Mouse (Mus musculus) ES-Bruce4 (cell line): ENCODE measurements around the gene Ptges3. TPM values are rescaled to one million over a fixed set of nuclear protein-coding genes. Genes with fewer than 3 reads are reported as not detected.

Source experiments
- H3K27ac ChIP-seq: 2 replicates; pipeline ENCODE4 v1.5.1; 2012; ENCODE audit warnings: low read length, inconsistent platforms; ENCODE audit not compliant: insufficient read depth
- H3K27me3 ChIP-seq: 2 replicates; pipeline ENCODE4 v1.6.1; 2012; ENCODE audit warnings: mild to moderate bottlenecking, low read length, inconsistent platforms; ENCODE audit not compliant: control insufficient read depth, poor library complexity, insufficient read depth, severe bottlenecking
- H3K36me3 ChIP-seq: 2 replicates; pipeline ENCODE4 v1.6.1; 2012; ENCODE audit warnings: inconsistent platforms, mild to moderate bottlenecking, low read length, moderate library complexity; ENCODE audit not compliant: control insufficient read depth, poor library complexity, insufficient read depth, severe bottlenecking
- H3K4me1 ChIP-seq: one replicate; pipeline ENCODE4 v1.8.1; 2011; ENCODE audit warnings: low read length; ENCODE audit not compliant: control insufficient read depth, insufficient read depth
- H3K4me3 ChIP-seq: 2 replicates; pipeline ENCODE4 v1.5.1; 2011; ENCODE audit warnings: low read depth, mild to moderate bottlenecking, low read length
- H3K9ac ChIP-seq: 2 replicates; pipeline ENCODE4 v1.6.1; 2012; ENCODE audit warnings: low read depth, mild to moderate bottlenecking, inconsistent platforms; ENCODE audit not compliant: poor library complexity, severe bottlenecking
- H3K9me3 ChIP-seq: replicated peaks from 2 replicates; pipeline ENCODE4 v1.6.1; 2012; ENCODE audit warnings: mild to moderate bottlenecking, low read length, inconsistent platforms; ENCODE audit not compliant: control insufficient read depth, poor library complexity, insufficient read depth, severe bottlenecking
- CTCF ChIP-seq: IDR thresholded peaks from one replicate; pipeline ENCODE4 v1.8.1; 2011; ENCODE audit warnings: low read depth, low read length
- EP300 ChIP-seq: IDR thresholded peaks from 2 replicates; pipeline ENCODE4 v1.6.1; 2011; ENCODE audit warnings: low read depth, low read length; ENCODE audit not compliant: insufficient read depth
- POLR2A ChIP-seq: IDR thresholded peaks from one replicate; pipeline ENCODE4 v1.8.1; 2011; ENCODE audit warnings: low read length; ENCODE audit not compliant: insufficient read depth
- polyA plus RNA-seq: library from polyadenylated mRNA; stranded (reverse); fragments of >200 nt; gene quantifications from 2 replicates; pipeline ENCODE4 v1.2.4, GENCODE M21; 2011; ENCODE audit warnings: low read depth; ENCODE audit not compliant: missing spikeins, insufficient read depth, insufficient read length

The Ptges3 gene
- polyA plus RNA-seq, 1 experiment = 788 TPM

- Histone ChIP-seq H3K9ac (no peak overlapping the region), H3K27ac (no peak overlapping the region), H3K27me3 (no peaks in the 10 kb centered on the region), H3K4me1 (no peaks in the 10 kb centered on the region), H3K36me3 (peaks cover 32% of the 10 kb centered on the region), H3K9me3 (no peaks in the 10 kb centered on the region), H3K4me3 (no peak overlapping the region)
- TF ChIP-seq CTCF = no peak
- no peak for TF ChIP-seq EP300
- no peak for TF ChIP-seq POLR2A
Observed at GRCm38 (mm10) chr10:128030860-128031259, 27.9 kb upstream of the Ptges3 start.

GRCm38 (mm10) chr10:128036746-128037425, 21.9 kb upstream of the Ptges3 start:
- H3K27me3 ChIP-seq = no peaks in the 10 kb centered on the region
- peaks cover 46% of the 10 kb centered on the region for H3K36me3 ChIP-seq
- H3K9ac ChIP-seq = peak overlapping the region; percentile 99
- no peaks in the 10 kb centered on the region for H3K9me3 ChIP-seq
- TF ChIP-seq EP300 (no peak), POLR2A (no peak), CTCF (no peak)
- peak overlapping the region; percentile 99 for H3K4me3 ChIP-seq
- H3K27ac ChIP-seq = no peak overlapping the region
- peaks cover 10% of the 10 kb centered on the region for H3K4me1 ChIP-seq

GRCm38 (mm10) chr10:128037921-128038320, 20.8 kb upstream of the Ptges3 start:
- Histone ChIP-seq H3K36me3 (peaks cover 56% of the 10 kb centered on the region), H3K9ac (peak overlapping the region; percentile 65), H3K27me3 (no peaks in the 10 kb centered on the region), H3K27ac (no peak overlapping the region), H3K4me1 (peaks cover 10% of the 10 kb centered on the region), H3K9me3 (no peaks in the 10 kb centered on the region), H3K4me3 (peak overlapping the region; percentile 16; the same call in 1 of the 2 replicates)
- no peak for TF ChIP-seq EP300
- TF ChIP-seq CTCF = no peak
- TF ChIP-seq POLR2A = no peak

GRCm38 (mm10) chr10:128039167-128039566, 19.6 kb upstream of the Ptges3 start:
- Histone ChIP-seq H3K27me3 (no peaks in the 10 kb centered on the region), H3K4me1 (peaks cover 10% of the 10 kb centered on the region), H3K9ac (no peak overlapping the region), H3K4me3 (no peak overlapping the region), H3K27ac (no peak overlapping the region), H3K9me3 (no peaks in the 10 kb centered on the region), H3K36me3 (peaks cover 68% of the 10 kb centered on the region)
- TF ChIP-seq POLR2A (no peak), EP300 (no peak), CTCF (no peak)

- Histone ChIP-seq H3K9me3 (no peaks in the 10 kb centered on the region), H3K36me3 (peaks cover 75% of the 10 kb centered on the region), H3K9ac (no peak overlapping the region), H3K4me3 (no peak overlapping the region), H3K4me1 (peaks cover 10% of the 10 kb centered on the region), H3K27ac (no peak overlapping the region), H3K27me3 (no peaks in the 10 kb centered on the region)
- TF ChIP-seq POLR2A (no peak), EP300 (no peak), CTCF (no peak)
Observed at GRCm38 (mm10) chr10:128039858-128040257, 18.9 kb upstream of the Ptges3 start.

GRCm38 (mm10) chr10:128040293-128040692, 18.5 kb upstream of the Ptges3 start:
- H3K9ac ChIP-seq = no peak overlapping the region
- H3K4me1 ChIP-seq = peaks cover 10% of the 10 kb centered on the region
- H3K27ac ChIP-seq = no peak overlapping the region
- H3K27me3 ChIP-seq = no peaks in the 10 kb centered on the region
- TF ChIP-seq EP300 = no peak
- no peak for TF ChIP-seq CTCF
- TF ChIP-seq POLR2A = no peak
- peaks cover 80% of the 10 kb centered on the region for H3K36me3 ChIP-seq
- no peak overlapping the region for H3K4me3 ChIP-seq
- H3K9me3 ChIP-seq = no peaks in the 10 kb centered on the region
